In genomic region chr19:43781980-43782379, GRCm38 (mm10) we compare ENCODE assay signal across 23 mouse cellular contexts. TPM values are rescaled to one million over a fixed set of nuclear protein-coding genes. Genes with fewer than 3 reads are reported as not detected.
DNase-seq lines count a peak whose midpoint lies in the region; ATAC-seq lines count a peak whose summit lies in the region.
"Had no signal": no experiment of that assay in that cellular context is flagged by ENCODE, and none has a peak within 500 bp of the region (broad histone marks: within the 10 kb centered on the region; RNA-seq: fewer than 3 reads in every experiment).

Gene Abcc2 (plus strand): TSS chr19:43782192.

- no peaks in the 10 kb centered on the region for H3K27me3 ChIP-seq in erythroblast, embryonic 14.5 days (ENCODE audit: control insufficient read depth)
- H3K27me3 ChIP-seq in intestine, embryonic 16.5 days (replicated peaks; ENCODE audit: control insufficient read depth, insufficient read depth, low read length) = no peaks in the 10 kb centered on the region
- no peaks in the 10 kb centered on the region for H3K27me3 ChIP-seq in liver, embryonic 15.5 days
- H3K27me3 ChIP-seq: CH12.LX; embryonic facial prominence, embryonic 15.5 days; forebrain, embryonic 12.5 days; heart, embryonic 13.5 days; hindbrain, embryonic 13.5 days; limb, embryonic 13.5 days had no signal

- H3K4me1 ChIP-seq in erythroblast, embryonic 14.5 days (ENCODE audit: control insufficient read depth) = no peaks in the 10 kb centered on the region
- H3K4me1 ChIP-seq in intestine, embryonic 16.5 days (ENCODE audit: control insufficient read depth, insufficient read depth, low read length) = no peaks in the 10 kb centered on the region
- 0 out of 2 replicates have a peak, but pooled peaks cover 4% of the 10 kb centered on the region for H3K4me1 ChIP-seq in liver, embryonic 15.5 days (replicated peaks)
- H3K4me1 ChIP-seq: embryonic facial prominence, embryonic 15.5 days; forebrain, embryonic 12.5 days; heart, embryonic 13.5 days; hindbrain, embryonic 13.5 days; limb, embryonic 13.5 days; midbrain, embryonic 10.5 days had no signal

- DNase-seq in kidney, postnatal 14 days = peak; percentile 51
- no peak for DNase-seq in layer of hippocampus, adult 9-11 months
- no peak for DNase-seq in ovary, postnatal 36 days (ENCODE audit: low spot score)
- DNase-seq: cerebellum, postnatal 10 days; gastrocnemius, postnatal 10 days; heart, adult 11 months; right cerebral cortex, postnatal 25 days had no signal

- no peaks in the 10 kb centered on the region for H3K36me3 ChIP-seq in erythroblast, embryonic 14.5 days (ENCODE audit: control insufficient read depth)
- no peaks in the 10 kb centered on the region for H3K36me3 ChIP-seq in intestine, embryonic 16.5 days (ENCODE audit: control insufficient read depth, insufficient read depth, low read length)
- no peaks in the 10 kb centered on the region for H3K36me3 ChIP-seq in liver, embryonic 15.5 days (replicated peaks)
- H3K36me3 ChIP-seq: embryonic facial prominence, embryonic 15.5 days; forebrain, embryonic 12.5 days; heart, embryonic 13.5 days; hindbrain, embryonic 13.5 days; limb, embryonic 13.5 days; midbrain, embryonic 10.5 days had no signal

- peak within 1 kb of the TSS; percentile 43 for H3K4me3 ChIP-seq in erythroblast, embryonic 14.5 days (replicated peaks)
- peak within 1 kb of the TSS; percentile 33 for H3K4me3 ChIP-seq in intestine, embryonic 16.5 days (ENCODE audit: low read length)
- H3K4me3 ChIP-seq in liver, embryonic 15.5 days (replicated peaks) = peak within 1 kb of the TSS; percentile 34
- H3K4me3 ChIP-seq: embryonic facial prominence, embryonic 15.5 days; forebrain, embryonic 12.5 days; heart, embryonic 13.5 days; hindbrain, embryonic 13.5 days; limb, embryonic 13.5 days; midbrain, embryonic 10.5 days had no signal

- peak within 1 kb of the TSS; percentile 37; the same call in 1 of the 2 replicates for H3K9ac ChIP-seq in intestine, embryonic 16.5 days (ENCODE audit: low read depth, low read length)
- H3K9ac ChIP-seq in liver, embryonic 15.5 days = no peak within 1 kb of the TSS; the same call in 1 of the 2 replicates
- H3K9ac ChIP-seq: embryonic facial prominence, embryonic 15.5 days; forebrain, embryonic 12.5 days; heart, embryonic 13.5 days; hindbrain, embryonic 13.5 days; limb, embryonic 13.5 days had no signal

- no peaks in the 10 kb centered on the region for H3K9me3 ChIP-seq in erythroblast, embryonic 14.5 days (ENCODE audit: control insufficient read depth, low read length)
- H3K9me3 ChIP-seq in intestine, embryonic 16.5 days (ENCODE audit: control insufficient read depth, low read length) = no peaks in the 10 kb centered on the region
- H3K9me3 ChIP-seq in liver, embryonic 15.5 days (replicated peaks) = no peaks in the 10 kb centered on the region
- H3K9me3 ChIP-seq: embryonic facial prominence, embryonic 15.5 days; forebrain, embryonic 12.5 days; heart, embryonic 13.5 days; hindbrain, embryonic 13.5 days; limb, embryonic 13.5 days; midbrain, embryonic 10.5 days had no signal

- peak within 1 kb of the TSS; percentile 34; the same call in 1 of the 2 replicates for H3K27ac ChIP-seq in intestine, embryonic 16.5 days (ENCODE audit: low read length)
- H3K27ac ChIP-seq in liver, embryonic 15.5 days (replicated peaks) = 0 out of 2 replicates have a peak within 1 kb of the TSS, but pooled peaks have one; percentile 52
- H3K27ac ChIP-seq: embryonic facial prominence, embryonic 15.5 days; forebrain, embryonic 12.5 days; heart, embryonic 13.5 days; hindbrain, embryonic 13.5 days; limb, embryonic 13.5 days; macrophage; midbrain, embryonic 10.5 days had no signal

- no peak for ATAC-seq in erythroblast, adult 5-6 weeks (replicated peaks; ENCODE audit: low FRiP score, poor library complexity, severe bottlenecking)
- ATAC-seq in intestine, embryonic 16.5 days = peak; percentile 93
- peak; percentile 85 for ATAC-seq in liver, embryonic 15.5 days (ENCODE audit: insufficient read depth)
- no peak for ATAC-seq in erythroid progenitor cell, adult 5-6 weeks (replicated peaks; ENCODE audit: low FRiP score, poor library complexity, severe bottlenecking)
- ATAC-seq: inflammation-experienced regulatory T-cells, adult 6 months had no signal

- 60% methylated on average over 3 of the region's 3 CpGs for WGBS in intestine, embryonic 16.5 days
- WGBS in liver, embryonic 15.5 days (ENCODE audit: insufficient replicate concordance) = 52% methylated on average over 3 of the region's 3 CpGs

- 0 out of 2 replicates have a peak within 1 kb of the TSS, but pooled peaks have one; percentile 9 for H3K4me2 ChIP-seq in intestine, embryonic 16.5 days (ENCODE audit: low read depth, low read length)
- H3K4me2 ChIP-seq in liver, embryonic 15.5 days = no peak within 1 kb of the TSS; the same call in 1 of the 2 replicates
- H3K4me2 ChIP-seq: embryonic facial prominence, embryonic 15.5 days; forebrain, embryonic 12.5 days; heart, embryonic 13.5 days; hindbrain, embryonic 13.5 days; limb, embryonic 13.5 days had no signal

RNA-seq across cellular contexts. Expression of gene Abcc2, which starts in this region (rescaled TPM):
- 0.01 TPM in 1 of 2 replicates, not detected in the other for polyA plus RNA-seq in erythroblast, embryonic 14.5 days (2012)
- 0.38 TPM in 1 of 2 replicates, not detected in the other for total RNA-seq in erythroblast, adult 5-6 weeks (2015; ENCODE audit: low replicate concordance)
- 1.4 and 3.8 TPM in 2 replicates for total RNA-seq in erythroblast, adult 5-6 weeks (2017; ENCODE audit: low replicate concordance)
- 24.1 and 31.4 TPM in 2 replicates for polyA plus RNA-seq in intestine, embryonic 16.5 days (2015; fragmentation: Nextera tagmentation; extraction: Ambion mirVana)
- 10.6 and 11.7 TPM in 2 replicates for polyA plus RNA-seq in liver, embryonic 15.5 days (2015; fragmentation: Nextera tagmentation; extraction: Ambion mirVana)
- total RNA-seq in erythroid progenitor cell, adult 5-6 weeks (2015; ENCODE audit: low replicate concordance) = 8.3 TPM in 1 of 2 replicates, not detected in the other
- 0.26 TPM in 1 of 2 replicates, not detected in the other for total RNA-seq in erythroid progenitor cell, adult 5-6 weeks (2017; ENCODE audit: low replicate concordance)
- total RNA-seq: heart, postnatal 25 days had no signal
- polyA plus RNA-seq: forebrain, embryonic 12.5 days; heart, embryonic 13.5 days; inflammation-experienced regulatory T-cells, adult 6 months; lung, embryonic 16.5 days had no signal

Comparison
In these comparisons a context has a peak if more than half of its experiments do, and no peak if none do; other contexts are left out.
1. RNA of gene Abcc2 (polyA plus RNA-seq): 24.1 to 31.4 TPM in intestine, embryonic 16.5 days and 10.6 to 11.7 TPM in liver, embryonic 15.5 days; 0.01 TPM in erythroblast, embryonic 14.5 days; every median in the first group is over 10 times any median in the second.
2. ATAC-seq: peak in intestine, embryonic 16.5 days (single experiment) and liver, embryonic 15.5 days (single experiment); none in erythroblast, adult 5-6 weeks (single experiment) and erythroid progenitor cell, adult 5-6 weeks (single experiment).
3. Peak in every context shown above with its lines, with median percentiles within 50 percentile points of each other: H3K4me3 ChIP-seq.